In the genomic region with DNA sequence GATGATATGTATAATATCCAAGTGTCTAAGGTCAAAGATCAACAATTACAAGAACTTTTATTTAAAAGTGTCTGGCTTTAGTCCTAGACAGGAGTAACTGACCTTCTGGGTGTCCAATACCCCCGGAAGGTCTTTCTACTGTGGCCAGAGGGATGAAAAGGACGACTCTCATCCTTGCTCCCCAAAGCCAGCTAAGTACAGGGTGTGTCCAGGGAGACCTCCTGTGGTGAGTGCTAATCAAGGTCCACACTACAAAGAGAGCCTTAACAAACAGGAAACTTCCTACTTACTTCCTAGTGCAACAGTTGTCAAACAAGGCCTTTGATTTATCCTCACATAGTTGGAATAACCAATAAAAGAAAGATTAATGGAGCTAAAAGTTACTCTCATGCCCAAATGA, we compare ENCODE assay signal across 20 mouse cellular contexts. TPM values are rescaled to one million over a fixed set of nuclear protein-coding genes. Genes with fewer than 3 reads are reported as not detected.
DNase-seq lines count a peak whose midpoint lies in the region; TF ChIP-seq lines count a peak whose summit lies in the region.
"Had no signal": no experiment of that assay in that cellular context is flagged by ENCODE, and none has a peak within 500 bp of the region (broad histone marks: within the 10 kb centered on the region; RNA-seq: fewer than 3 reads in every experiment).

No protein-coding gene starts in this region.

- H3K4me1 ChIP-seq in heart, adult 2 months (ENCODE audit: control insufficient read depth, insufficient read depth, low read length), result peaks cover 10% of the 10 kb centered on the region
- H3K4me1 ChIP-seq: embryonic facial prominence, embryonic 10.5 days; embryonic facial prominence, embryonic 12.5 days; forebrain, embryonic 15.5 days had no signal

- H3K4me3 ChIP-seq in heart, adult 2 months, result no peak overlapping the region; the same call in 1 of the 2 replicates
- H3K4me3 ChIP-seq: embryonic facial prominence, embryonic 10.5 days; embryonic facial prominence, embryonic 12.5 days; forebrain, embryonic 13.5 days; forebrain, embryonic 15.5 days had no signal

- no peaks in the 10 kb centered on the region; the same call in 1 of the 2 replicates for H3K79me2 ChIP-seq in heart, adult 2 months (replicated peaks; ENCODE audit: control insufficient read depth, insufficient read depth, low read length)

- DNase-seq in heart, adult 2 months, result peak in 1 of 2 experiments; percentile 12
- DNase-seq in heart, postnatal 10 days, result no peak
- DNase-seq in ES-CJ7 (ENCODE audit: low read depth, low spot score) (peak; percentile 61), R1 (ENCODE audit: low read depth, low spot score) (peak; percentile 60)
- no peak for DNase-seq in layer of hippocampus, adult 8-10 months (ENCODE audit: low spot score in 2 of 2)
- DNase-seq in urinary bladder, adult 2 months (ENCODE audit: low spot score), result no peak
- DNase-seq: adrenal gland, adult 8-10 months; adrenal gland, postnatal 14 days; adrenal gland, postnatal 36 days; cerebellum, adult 11-12 months; cerebellum, adult 2 months; cerebellum, adult 9-10 months; cerebellum, postnatal 10 days; cerebellum, postnatal 25 days; forebrain, postnatal 0 days had no signal

- TF ChIP-seq CTCF in heart, adult 2 months (IDR thresholded peaks at IDR 0.05), result no peak

- H3K27ac ChIP-seq in heart, adult 2 months, result no peak overlapping the region
- H3K27ac ChIP-seq: embryonic facial prominence, embryonic 10.5 days; embryonic facial prominence, embryonic 12.5 days; forebrain, embryonic 13.5 days; forebrain, embryonic 15.5 days had no signal

- H3K27me3 ChIP-seq in heart, adult 2 months (ENCODE audit: control insufficient read depth, insufficient read depth, low read length), result no peaks in the 10 kb centered on the region
- H3K27me3 ChIP-seq: embryonic facial prominence, embryonic 12.5 days; forebrain, embryonic 13.5 days; forebrain, embryonic 15.5 days; Patski had no signal

- H3K9ac ChIP-seq in heart, adult 2 months (ENCODE audit: low read depth, low read length), result no peak overlapping the region
- H3K9ac ChIP-seq: embryonic facial prominence, embryonic 12.5 days; forebrain, embryonic 13.5 days; forebrain, embryonic 15.5 days; forebrain, postnatal 0 days had no signal

- 0 out of 2 replicates have a peak, but pooled peaks have one; percentile 33 for TF ChIP-seq POLR2A in heart, adult 2 months (IDR thresholded peaks at IDR 0.05; ENCODE audit: insufficient read depth, low read depth, low read length)

- intact Hi-C loops in heart, adult 2 months (cut with DNase I), result no loop called here
- intact Hi-C loops in heart, postnatal 10 days (cut with DNase I), result no loop called here

- WGBS in heart, adult 2 months, result 31% methylated on average over 2 of the region's 2 CpGs

- 0 out of 2 replicates have a peak, but pooled peaks have one; percentile 31 for TF ChIP-seq EP300 in heart, adult 2 months (IDR thresholded peaks at IDR 0.05; ENCODE audit: insufficient read depth, low read depth, low read length)

- H3K36me3 ChIP-seq in heart, adult 2 months (ENCODE audit: control insufficient read depth, insufficient read depth, low read length), result peaks cover 83% of the 10 kb centered on the region

RNA-seq across cellular contexts. Expression of gene Atp2a2, which starts 22.9 kb away (rescaled TPM):
- total RNA-seq in heart, adult 2 months (2021), result over 10,000 TPM; 11,796 to 13,259 TPM
- polyA plus RNA-seq in heart, adult 2 months (2012; rRNA removed), result 3,546 and 6,285 TPM in 2 replicates
- total RNA-seq in heart, postnatal 10 days (2021), result 1,000 to 10,000 TPM; 7,820 to 7,948 TPM
- 100 to 1,000 TPM; 558 to 681 (median 612) TPM for total RNA-seq in layer of hippocampus, adult 8-10 months (2022)
- polyA plus RNA-seq in urinary bladder, adult 2 months (2012; rRNA removed), result 339 and 500 TPM in 2 replicates

RNA-seq across cellular contexts. Expression of gene Anapc7, which starts 57.6 kb away (rescaled TPM):
- 10 to 100 TPM; 25.9 to 27.1 TPM for total RNA-seq in heart, adult 2 months (2021)
- 23.2 and 25.4 TPM in 2 replicates for polyA plus RNA-seq in heart, adult 2 months (2012; rRNA removed)
- 10 to 100 TPM; 44.4 to 44.5 TPM for total RNA-seq in heart, postnatal 10 days (2021)
- 10 to 100 TPM; 33.0 to 39.2 (median 36.3) TPM for total RNA-seq in layer of hippocampus, adult 8-10 months (2022)
- 41.6 and 46.7 TPM in 2 replicates for polyA plus RNA-seq in urinary bladder, adult 2 months (2012; rRNA removed)

Comparison
In these comparisons a context has a peak if more than half of its experiments do, and no peak if none do; other contexts are left out.
1. DNase-seq: peak in ES-CJ7 (single experiment) and R1 (single experiment); none in heart, postnatal 10 days (0 of 2), layer of hippocampus, adult 8-10 months (0 of 2) and urinary bladder, adult 2 months (single experiment).
2. RNA of gene Atp2a2, which starts 22.9 kb away (total RNA-seq): 11,796 to 13,259 TPM in heart, adult 2 months and 7,820 to 7,948 TPM in heart, postnatal 10 days; 558 to 681 TPM in layer of hippocampus, adult 8-10 months; every median in the first group is over 10 times any median in the second.